Comparison of ENCODE assay signal across 11 mouse cellular contexts in genomic region chr2:32547964-32548739, GRCm38 (mm10). TPM values are rescaled to one million over a fixed set of nuclear protein-coding genes. Genes with fewer than 3 reads are reported as not detected.
A peak's percentile ranks its signal among the peaks of the same experiment; 100 is the strongest.
DNase-seq lines count a peak whose midpoint lies in the region; ATAC-seq and TF ChIP-seq lines count a peak whose summit lies in the region.
"Had no signal": no experiment of that assay in that cellular context is flagged by ENCODE, and none has a peak within 500 bp of the region (broad histone marks: within the 10 kb centered on the region; RNA-seq: fewer than 3 reads in every experiment).

No protein-coding gene starts in this region.

- no peak overlapping the region for H3K9ac ChIP-seq in kidney, postnatal 0 days (ENCODE audit: low read depth, low read length)
- no peak overlapping the region for H3K9ac ChIP-seq in kidney, embryonic 14.5 days (ENCODE audit: low read depth, low read length)
- no peak overlapping the region for H3K9ac ChIP-seq in heart, postnatal 0 days (replicated peaks; ENCODE audit: low read depth, low read length)
- no peak overlapping the region for H3K9ac ChIP-seq in liver, embryonic 11.5 days (ENCODE audit: low read depth, low read length)

- peaks cover 2% of the 10 kb centered on the region; the same call in 1 of the 2 replicates for H3K4me1 ChIP-seq in kidney, postnatal 0 days (replicated peaks; ENCODE audit: insufficient read depth, low read length)
- H3K4me1 ChIP-seq in kidney, embryonic 14.5 days (ENCODE audit: control insufficient read depth, insufficient read depth, low read length), result 0 out of 2 replicates have a peak, but pooled peaks cover 4% of the 10 kb centered on the region
- H3K4me1 ChIP-seq in heart, postnatal 0 days (ENCODE audit: control insufficient read depth, insufficient read depth), result peaks cover 34% of the 10 kb centered on the region
- H3K4me1 ChIP-seq in liver, embryonic 11.5 days (replicated peaks; ENCODE audit: control insufficient read depth, insufficient read depth, low read length), result no peaks in the 10 kb centered on the region

- H3K9me3 ChIP-seq in kidney, postnatal 0 days (replicated peaks; ENCODE audit: low read length), result no peaks in the 10 kb centered on the region
- no peaks in the 10 kb centered on the region for H3K9me3 ChIP-seq in kidney, embryonic 14.5 days (ENCODE audit: control insufficient read depth, low read length)
- no peaks in the 10 kb centered on the region for H3K9me3 ChIP-seq in heart, postnatal 0 days (replicated peaks; ENCODE audit: control insufficient read depth, low read length)
- no peaks in the 10 kb centered on the region for H3K9me3 ChIP-seq in liver, embryonic 11.5 days (ENCODE audit: control insufficient read depth, low read length)
- H3K9me3 ChIP-seq: hindbrain, embryonic 10.5 days; limb, embryonic 12.5 days had no signal

- H3K36me3 ChIP-seq in kidney, postnatal 0 days (ENCODE audit: insufficient read depth, low read length), result no peaks in the 10 kb centered on the region
- no peaks in the 10 kb centered on the region for H3K36me3 ChIP-seq in kidney, embryonic 14.5 days (ENCODE audit: control insufficient read depth, insufficient read depth, low read length)
- H3K36me3 ChIP-seq in heart, postnatal 0 days (replicated peaks; ENCODE audit: control insufficient read depth, insufficient read depth, low read length), result no peaks in the 10 kb centered on the region
- H3K36me3 ChIP-seq in liver, embryonic 11.5 days (ENCODE audit: control insufficient read depth, insufficient read depth, low read length), result no peaks in the 10 kb centered on the region

- H3K27me3 ChIP-seq in kidney, postnatal 0 days (ENCODE audit: insufficient read depth, low read length), result no peaks in the 10 kb centered on the region
- no peaks in the 10 kb centered on the region for H3K27me3 ChIP-seq in kidney, embryonic 14.5 days (ENCODE audit: control insufficient read depth, insufficient read depth, low read length)
- H3K27me3 ChIP-seq in heart, postnatal 0 days (ENCODE audit: control insufficient read depth, insufficient read depth, low read length), result no peaks in the 10 kb centered on the region
- H3K27me3 ChIP-seq in liver, embryonic 11.5 days (replicated peaks; ENCODE audit: control insufficient read depth, insufficient read depth, low read length), result no peaks in the 10 kb centered on the region
- H3K27me3 ChIP-seq: limb, embryonic 12.5 days had no signal

- no peak overlapping the region for H3K4me3 ChIP-seq in kidney, postnatal 0 days (replicated peaks; ENCODE audit: low read depth, low read length)
- no peak overlapping the region for H3K4me3 ChIP-seq in kidney, embryonic 14.5 days (ENCODE audit: low read length)
- no peak overlapping the region for H3K4me3 ChIP-seq in heart, postnatal 0 days (ENCODE audit: low read depth, low read length)
- H3K4me3 ChIP-seq in liver, embryonic 11.5 days (ENCODE audit: low read depth, low read length), result no peak overlapping the region
- H3K4me3 ChIP-seq: hindbrain, embryonic 10.5 days; limb, embryonic 12.5 days had no signal

- peak overlapping the region; percentile 31; the same call in 1 of the 2 replicates for H3K27ac ChIP-seq in kidney, postnatal 0 days
- H3K27ac ChIP-seq in kidney, embryonic 14.5 days (ENCODE audit: low read depth, low read length), result no peak overlapping the region
- H3K27ac ChIP-seq in heart, postnatal 0 days (ENCODE audit: low read depth), result peak overlapping the region; percentile 24; the same call in 1 of the 2 replicates
- H3K27ac ChIP-seq in liver, embryonic 11.5 days (ENCODE audit: low read depth, low read length), result no peak overlapping the region

- WGBS in kidney, postnatal 0 days, result 79% methylated on average over 7 of the region's 7 CpGs
- WGBS in kidney, embryonic 14.5 days, result 94% methylated on average over 7 of the region's 7 CpGs
- WGBS in heart, postnatal 0 days, result 81% methylated on average over 7 of the region's 7 CpGs
- 73% methylated on average over 7 of the region's 7 CpGs for WGBS in liver, embryonic 11.5 days

- TF ChIP-seq EP300 in heart, postnatal 0 days (IDR thresholded peaks at IDR 0.05; ENCODE audit: low read depth), result no peak

- DNase-seq in kidney, postnatal 0 days (ENCODE audit: low spot score), result no peak
- peak; percentile 68 for DNase-seq in adrenal gland, adult 8-10 months
- peak; percentile 48 for DNase-seq in heart, postnatal 0 days (ENCODE audit: low spot score)
- no peak for DNase-seq in thymus, postnatal 10 days (ENCODE audit: low spot score in 2 of 2)
- no peak for DNase-seq in liver, embryonic 11.5 days (ENCODE audit: low spot score)
- DNase-seq in right cerebral cortex, postnatal 10 days (ENCODE audit: low spot score in 2 of 2), result no peak

- ATAC-seq in kidney, postnatal 0 days (replicated peaks; ENCODE audit: low FRiP score, low read depth), result no peak
- ATAC-seq in kidney, embryonic 14.5 days (ENCODE audit: low FRiP score, low TSS enrichment), result no peak
- ATAC-seq in heart, postnatal 0 days (ENCODE audit: insufficient read depth, low read depth), result no peak
- peak; percentile 30; the same call in 1 of the 2 replicates for ATAC-seq in monocyte, adult 5-6 weeks (replicated peaks; ENCODE audit: insufficient number of reproducible peaks, low FRiP score, low TSS enrichment, poor library complexity, severe bottlenecking)
- ATAC-seq in liver, embryonic 11.5 days (replicated peaks; ENCODE audit: low FRiP score), result no peak

- no peak overlapping the region for H3K4me2 ChIP-seq in kidney, postnatal 0 days (ENCODE audit: low read length)
- H3K4me2 ChIP-seq in kidney, embryonic 14.5 days (replicated peaks; ENCODE audit: low read depth, low read length), result no peak overlapping the region
- H3K4me2 ChIP-seq in heart, postnatal 0 days (ENCODE audit: low read depth, low read length), result no peak overlapping the region
- no peak overlapping the region for H3K4me2 ChIP-seq in liver, embryonic 11.5 days
- H3K4me2 ChIP-seq: limb, embryonic 12.5 days had no signal

- TF ChIP-seq CTCF in kidney, postnatal 0 days (IDR thresholded peaks at IDR 0.05; ENCODE audit: low read depth), result no peak
- TF ChIP-seq CTCF in heart, postnatal 0 days (IDR thresholded peaks at IDR 0.05; ENCODE audit: low read depth), result no peak

RNA-seq across cellular contexts. Expression of gene Fam102a, which starts 13.0 kb away (rescaled TPM):
- 13.9 and 16.9 TPM in 2 replicates for polyA plus RNA-seq in kidney, postnatal 0 days (2015; fragmentation: Nextera tagmentation; extraction: Ambion mirVana)
- polyA plus RNA-seq in kidney, embryonic 14.5 days (2014; fragmentation: Nextera tagmentation; extraction: Ambion mirVana), result 12.2 and 16.9 TPM in 2 replicates
- 10 to 100 TPM; 39.5 to 50.2 (median 47.2) TPM for total RNA-seq in adrenal gland, adult 8-10 months (2022)
- total RNA-seq in heart, postnatal 0 days (2014; rRNA removed; ENCODE audit: low replicate concordance), result 11.2 and 12.3 TPM in 2 replicates
- 2.8 and 3.1 TPM in 2 replicates for polyA plus RNA-seq in heart, postnatal 0 days (2015; fragmentation: Nextera tagmentation; extraction: Ambion mirVana)
- 16.5 to 33.7 TPM (median 17.8 TPM) in 3 replicates for total RNA-seq in monocyte, adult 5-6 weeks (2017)
- 4.1 and 6.5 TPM in 2 replicates for polyA plus RNA-seq in liver, embryonic 11.5 days (2014; fragmentation: Nextera tagmentation; extraction: Ambion mirVana)

RNA-seq across cellular contexts. Expression of gene Dpm2, which starts 22.5 kb away (rescaled TPM):
- 105 and 110 TPM in 2 replicates for polyA plus RNA-seq in kidney, postnatal 0 days (2015; fragmentation: Nextera tagmentation; extraction: Ambion mirVana)
- 105 and 126 TPM in 2 replicates for polyA plus RNA-seq in kidney, embryonic 14.5 days (2014; fragmentation: Nextera tagmentation; extraction: Ambion mirVana)
- total RNA-seq in adrenal gland, adult 8-10 months (2022), result 10 to 100 TPM; 57.1 to 68.1 (median 62.4) TPM
- total RNA-seq in heart, postnatal 0 days (2014; rRNA removed; ENCODE audit: low replicate concordance), result 17.9 and 31.0 TPM in 2 replicates
- 56.1 and 58.4 TPM in 2 replicates for polyA plus RNA-seq in heart, postnatal 0 days (2015; fragmentation: Nextera tagmentation; extraction: Ambion mirVana)
- total RNA-seq in monocyte, adult 5-6 weeks (2017), result 17.1 to 48.6 TPM (median 38.2 TPM) in 3 replicates
- 100 and 109 TPM in 2 replicates for polyA plus RNA-seq in liver, embryonic 11.5 days (2014; fragmentation: Nextera tagmentation; extraction: Ambion mirVana)

RNA-seq across cellular contexts. Expression of gene Pip5kl1, which starts 26.4 kb away (rescaled TPM):
- 0.42 and 0.61 TPM in 2 replicates for polyA plus RNA-seq in kidney, postnatal 0 days (2015; fragmentation: Nextera tagmentation; extraction: Ambion mirVana)
- polyA plus RNA-seq in kidney, embryonic 14.5 days (2014; fragmentation: Nextera tagmentation; extraction: Ambion mirVana), result 1.8 and 2.3 TPM in 2 replicates
- under 1 TPM in 1 of 4 experiments, not detected in 3; 0.46 TPM for total RNA-seq in adrenal gland, adult 8-10 months (2022)
- not detected in 2 replicates for total RNA-seq in heart, postnatal 0 days (2014; rRNA removed; ENCODE audit: low replicate concordance)
- 0.18 TPM in 1 of 2 replicates, not detected in the other for polyA plus RNA-seq in heart, postnatal 0 days (2015; fragmentation: Nextera tagmentation; extraction: Ambion mirVana)
- 2.5 TPM in 1 of 3 replicates, not detected in the others for total RNA-seq in monocyte, adult 5-6 weeks (2017)
- polyA plus RNA-seq in liver, embryonic 11.5 days (2014; fragmentation: Nextera tagmentation; extraction: Ambion mirVana), result 0.48 TPM in 1 of 2 replicates, not detected in the other

RNA-seq across cellular contexts. Expression of gene 9430097D07Rik, which starts 27.3 kb away (rescaled TPM):
- polyA plus RNA-seq in kidney, postnatal 0 days (2015; fragmentation: Nextera tagmentation; extraction: Ambion mirVana), result 0.08 TPM in 1 of 2 replicates, not detected in the other
- 0.14 TPM in 1 of 2 replicates, not detected in the other for polyA plus RNA-seq in kidney, embryonic 14.5 days (2014; fragmentation: Nextera tagmentation; extraction: Ambion mirVana)
- total RNA-seq in adrenal gland, adult 8-10 months (2022), result not detected
- not detected in 2 replicates for total RNA-seq in heart, postnatal 0 days (2014; rRNA removed; ENCODE audit: low replicate concordance)
- polyA plus RNA-seq in heart, postnatal 0 days (2015; fragmentation: Nextera tagmentation; extraction: Ambion mirVana), result not detected in 2 replicates
- total RNA-seq in monocyte, adult 5-6 weeks (2017), result not detected in 3 replicates
- polyA plus RNA-seq in liver, embryonic 11.5 days (2014; fragmentation: Nextera tagmentation; extraction: Ambion mirVana), result not detected in 2 replicates
- polyA plus RNA-seq: limb, embryonic 12.5 days; thymus, postnatal 0 days had no signal

RNA-seq across cellular contexts. Expression of gene St6galnac4, which starts 38.7 kb away (rescaled TPM):
- polyA plus RNA-seq in kidney, postnatal 0 days (2015; fragmentation: Nextera tagmentation; extraction: Ambion mirVana), result 15.8 and 18.1 TPM in 2 replicates
- 15.6 and 20.0 TPM in 2 replicates for polyA plus RNA-seq in kidney, embryonic 14.5 days (2014; fragmentation: Nextera tagmentation; extraction: Ambion mirVana)
- total RNA-seq in adrenal gland, adult 8-10 months (2022), result 10 to 100 TPM in 3 of 4 experiments, 1 to 10 TPM in 1; 8.5 to 18.9 (median 13.8) TPM
- 25.7 and 28.0 TPM in 2 replicates for total RNA-seq in heart, postnatal 0 days (2014; rRNA removed; ENCODE audit: low replicate concordance)
- 25.5 and 27.0 TPM in 2 replicates for polyA plus RNA-seq in heart, postnatal 0 days (2015; fragmentation: Nextera tagmentation; extraction: Ambion mirVana)
- 18.7 to 29.4 TPM (median 21.7 TPM) in 3 replicates for total RNA-seq in monocyte, adult 5-6 weeks (2017)
- 26.0 and 28.8 TPM in 2 replicates for polyA plus RNA-seq in liver, embryonic 11.5 days (2014; fragmentation: Nextera tagmentation; extraction: Ambion mirVana)

Comparison
In these comparisons a context has a peak if more than half of its experiments do, and no peak if none do; other contexts are left out.
1. H3K27ac ChIP-seq: peak in kidney, postnatal 0 days (single experiment) and heart, postnatal 0 days (single experiment); none in kidney, embryonic 14.5 days (single experiment) and liver, embryonic 11.5 days (single experiment).
2. DNase-seq: peak in adrenal gland, adult 8-10 months (single experiment) and heart, postnatal 0 days (single experiment); none in kidney, postnatal 0 days (single experiment), thymus, postnatal 10 days (0 of 2), liver, embryonic 11.5 days (single experiment) and right cerebral cortex, postnatal 10 days (0 of 2).